Mouse (Mus musculus) heart, postnatal 0 days (tissue): ENCODE results near the gene Snx6.

ENCODE experiments used
- CTCF ChIP-seq: IDR thresholded peaks from 2 replicates; pipeline ENCODE4 v1.5.1; 2016; ENCODE audit warnings: antibody characterized with exemption, control low read depth, low read depth
- EP300 ChIP-seq: IDR thresholded peaks from 2 replicates; pipeline ENCODE4 v1.6.1; 2016; ENCODE audit warnings: antibody characterized with exemption, low read depth

DNA sequence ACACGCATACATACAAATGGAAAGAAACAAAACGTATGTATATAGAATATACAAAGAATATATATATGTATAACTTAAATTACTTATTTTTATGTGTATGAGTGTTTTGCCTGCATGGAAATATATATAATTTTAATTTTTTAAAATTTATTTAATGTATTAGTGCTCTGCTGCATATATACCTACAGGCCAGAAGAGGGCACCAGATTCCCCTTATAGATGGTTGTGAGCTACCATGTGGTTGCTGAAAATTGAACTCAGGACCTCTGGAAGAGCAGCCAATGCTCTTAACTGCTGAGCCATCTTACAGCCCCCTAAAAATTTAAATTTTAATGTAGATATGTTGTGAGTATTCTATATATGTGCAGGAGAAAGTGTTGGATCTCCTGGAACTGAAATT lies 36.7 kb downstream of the Snx6 start:
- no peak for TF ChIP-seq CTCF
- TF ChIP-seq EP300: no peak
